Mouse (Mus musculus): ENCODE measurements around the gene Fgg.

Gene Fgg

DNA sequence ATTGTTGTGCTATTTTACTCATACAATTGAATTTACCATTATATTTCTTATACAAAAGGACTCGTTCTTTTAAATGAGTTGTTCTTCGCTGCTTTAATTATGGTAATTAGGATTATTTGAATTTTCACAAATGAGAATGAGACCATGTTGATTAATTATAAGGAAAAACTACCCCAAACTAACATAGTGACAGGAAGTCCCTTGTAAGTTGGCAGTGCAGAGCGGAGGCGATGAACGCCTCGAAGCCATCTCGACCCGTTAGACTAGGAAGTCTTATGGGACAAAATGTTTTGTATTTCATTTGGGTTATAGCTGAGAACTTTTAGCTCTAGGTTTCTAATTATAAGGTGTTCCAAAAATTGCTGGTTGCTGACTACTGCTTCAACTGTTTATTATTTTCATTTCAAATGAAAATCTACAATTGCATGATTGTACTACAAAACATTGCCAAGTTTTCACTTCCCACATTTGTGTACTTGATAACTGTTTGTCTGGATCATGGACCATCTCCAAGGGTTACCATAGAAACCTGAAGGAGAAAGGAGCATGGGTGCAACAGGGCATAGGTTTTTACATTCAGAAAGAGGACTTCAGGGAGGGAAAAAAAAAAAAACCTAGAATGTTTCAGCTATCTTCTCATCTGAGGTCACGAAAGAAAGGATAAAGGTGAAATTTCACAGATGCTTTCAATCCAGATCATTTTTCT, 20.2 kb downstream of the Fgg start:
- no peak for DNase-seq

DNA sequence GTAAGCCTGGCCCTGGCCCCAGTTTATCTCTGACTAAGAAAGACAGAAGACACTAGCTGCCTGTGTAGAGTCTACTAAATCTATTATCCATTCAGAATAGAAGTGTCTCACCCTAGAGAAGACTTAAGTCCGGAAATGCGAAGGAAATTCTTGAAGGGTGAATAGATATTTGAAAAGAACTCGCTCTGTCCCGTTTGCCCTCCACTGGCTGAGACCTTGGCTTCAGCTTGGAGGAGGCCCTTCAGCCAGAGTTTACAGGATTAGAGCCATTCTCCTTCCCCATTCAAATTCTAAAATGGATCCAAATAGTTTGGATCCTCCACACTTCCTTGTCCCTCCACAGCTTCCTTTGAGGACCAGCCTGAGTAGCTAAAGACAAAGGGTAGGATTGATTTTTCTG, 22.8 kb downstream of the Fgg start:
- DNase-seq: no peak

DNA sequence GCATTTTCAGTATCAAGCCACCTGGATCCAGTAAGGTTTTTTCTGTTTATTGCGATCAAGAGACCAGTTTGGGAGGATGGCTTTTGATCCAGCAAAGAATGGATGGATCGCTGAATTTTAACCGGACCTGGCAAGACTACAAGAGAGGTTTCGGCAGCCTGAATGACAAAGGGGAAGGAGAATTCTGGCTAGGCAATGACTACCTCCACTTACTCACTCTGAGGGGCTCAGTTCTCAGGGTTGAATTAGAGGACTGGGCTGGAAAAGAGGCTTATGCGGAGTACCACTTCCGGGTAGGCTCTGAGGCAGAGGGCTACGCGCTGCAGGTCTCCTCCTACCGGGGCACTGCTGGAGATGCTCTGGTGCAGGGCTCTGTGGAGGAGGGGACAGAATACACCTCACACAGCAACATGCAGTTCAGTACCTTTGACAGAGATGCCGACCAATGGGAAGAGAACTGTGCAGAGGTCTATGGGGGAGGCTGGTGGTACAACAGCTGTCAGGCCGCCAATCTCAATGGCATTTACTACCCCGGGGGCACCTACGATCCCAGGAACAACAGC, 25.3 kb downstream of the Fgg start:
- DNase-seq: no peak

DNA sequence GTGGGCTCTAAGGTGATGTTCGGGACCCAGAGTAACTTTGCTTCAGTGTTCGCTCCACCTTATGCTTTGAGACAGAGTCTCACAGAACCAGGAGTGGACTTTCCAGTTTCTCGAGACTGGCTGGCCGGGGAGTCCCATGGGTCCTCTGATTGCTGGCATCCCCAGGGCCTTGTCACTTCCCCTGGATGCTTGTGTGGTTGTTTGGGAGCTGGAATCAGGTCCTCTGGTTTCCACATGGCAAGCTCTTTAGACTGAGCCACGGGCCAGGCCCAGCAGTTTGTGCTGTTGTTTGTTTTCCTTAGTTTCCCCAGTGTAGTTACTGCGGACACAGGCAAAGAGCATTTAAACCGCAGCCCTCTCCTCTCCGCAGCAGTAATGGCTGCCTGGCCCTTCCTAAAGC, 26.3 kb downstream of the Fgg start:
- DNase-seq: no peak

DNA sequence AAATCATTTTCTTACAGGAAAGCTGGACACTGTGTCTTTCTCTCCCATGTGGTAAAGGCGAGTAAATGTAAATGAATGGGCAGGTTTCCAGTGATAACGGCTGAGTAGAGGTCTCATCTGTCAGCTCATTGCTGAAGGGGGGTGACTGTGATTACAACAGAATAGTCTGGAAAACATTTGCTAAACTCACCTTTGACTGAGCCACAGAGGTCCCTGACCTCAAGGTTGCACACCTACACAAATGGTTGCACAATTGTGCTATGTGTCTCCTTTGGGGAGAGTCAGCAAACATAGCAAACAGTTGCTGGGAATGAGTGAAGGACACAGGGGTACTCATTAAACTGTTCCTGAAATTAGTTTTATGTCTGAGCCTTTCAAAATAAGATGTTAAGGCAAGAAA, 31.3 kb downstream of the Fgg start:
- no peak for DNase-seq

DNA sequence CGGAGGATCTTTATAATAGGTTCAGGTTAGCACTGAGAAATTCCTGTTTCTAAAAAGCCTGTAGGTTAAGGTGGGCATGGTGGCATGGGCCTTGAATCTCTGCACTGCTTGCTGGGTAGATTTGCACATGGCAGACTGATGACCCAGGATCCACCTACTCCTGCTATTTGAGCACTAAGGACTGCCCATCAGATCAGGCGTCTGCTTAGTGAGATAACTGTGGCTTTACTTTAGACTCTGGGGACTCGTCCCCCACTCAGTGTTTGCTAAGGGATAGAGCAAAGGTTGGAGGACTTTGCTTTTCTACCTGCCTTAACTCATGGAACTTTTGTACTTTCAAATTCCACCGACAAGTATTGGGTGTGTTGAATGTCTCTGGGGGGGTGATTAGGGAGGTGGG, 32.1 kb downstream of the Fgg start:
- no peak for DNase-seq

DNA sequence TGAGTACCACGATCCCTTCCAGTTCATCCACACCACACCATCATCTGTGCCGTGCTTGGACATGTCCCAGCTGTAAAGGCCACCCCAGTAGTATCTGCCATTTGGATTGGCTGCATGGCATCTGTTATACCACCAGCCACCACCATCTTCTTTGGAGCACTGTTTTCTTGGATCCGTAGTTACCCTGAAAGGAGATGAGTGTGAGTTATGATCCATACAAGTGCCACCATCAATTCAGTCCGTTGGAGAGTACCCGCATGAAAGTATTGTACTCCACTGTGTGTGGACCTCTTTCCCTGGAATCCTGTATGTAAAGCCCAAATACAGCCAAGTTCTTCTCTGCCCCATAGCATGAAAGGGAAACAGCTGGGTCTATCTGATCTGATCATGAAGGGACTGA, 34.9 kb downstream of the Fgg start:
- DNase-seq: no peak

DNA sequence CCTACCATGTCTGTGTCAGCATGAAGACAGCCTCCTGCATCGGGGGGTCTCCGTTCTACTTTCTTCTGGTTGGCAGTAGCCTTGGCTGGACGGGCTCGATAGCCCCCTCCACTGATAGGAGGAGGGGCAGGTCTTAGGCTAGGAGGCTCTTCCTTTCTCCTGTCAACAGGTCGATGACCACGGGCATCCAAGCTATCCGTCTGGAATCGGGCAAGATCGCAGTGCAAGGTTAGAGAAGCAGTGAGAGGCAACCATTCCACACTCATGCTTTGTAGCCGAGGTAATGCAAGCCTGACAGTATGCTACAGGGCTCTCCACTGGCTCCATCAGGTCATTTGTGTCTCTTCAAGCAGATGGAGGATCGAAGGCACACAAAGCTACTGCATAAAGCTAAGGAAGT, 39.1 kb downstream of the Fgg start:
- no peak for DNase-seq

DNA sequence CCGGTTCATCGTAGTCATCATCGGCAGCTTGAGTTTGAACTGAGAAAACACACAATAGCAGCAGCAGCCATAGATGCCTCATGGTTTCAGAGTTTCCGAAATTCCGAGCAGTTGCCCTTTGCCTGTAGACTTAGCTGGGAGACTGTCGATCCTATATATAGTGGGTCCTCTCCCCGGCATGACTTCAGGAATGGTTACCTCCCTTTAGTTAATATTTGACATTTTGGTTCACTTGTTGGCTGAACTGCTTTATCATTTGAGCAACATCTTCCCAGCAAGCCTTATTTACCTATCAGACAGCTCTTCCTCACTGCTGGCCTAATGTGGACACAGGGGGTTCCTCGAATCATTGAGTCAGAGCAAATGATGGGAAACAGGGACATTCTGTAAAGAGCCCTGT, 42.2 kb downstream of the Fgg start, which contains the start of gene Fgb:
Gene Fgb, minus strand, starts transcription at position 184 of the 400 bp plus-strand sequence.
- no peak for DNase-seq

DNA sequence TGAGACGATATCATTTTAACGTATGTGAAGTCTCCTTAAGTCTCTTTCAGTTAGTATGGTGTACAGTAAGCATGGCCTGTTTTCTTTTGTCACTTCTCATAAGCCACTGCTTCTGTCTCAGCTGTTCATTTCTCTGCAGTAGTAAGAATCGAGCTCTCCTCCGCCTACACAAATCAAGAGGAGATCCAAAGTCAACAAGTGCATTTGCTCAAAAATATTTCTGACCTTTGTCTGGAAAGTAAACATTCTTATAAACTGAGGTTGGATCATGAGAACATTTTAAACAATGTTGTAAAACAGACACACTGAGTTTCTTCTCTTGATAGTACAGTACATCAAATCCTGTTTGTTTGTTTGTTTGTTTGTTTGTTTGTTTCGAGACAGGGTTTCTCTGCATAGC, 43.1 kb downstream of the Fgg start:
- no peak for DNase-seq

DNA sequence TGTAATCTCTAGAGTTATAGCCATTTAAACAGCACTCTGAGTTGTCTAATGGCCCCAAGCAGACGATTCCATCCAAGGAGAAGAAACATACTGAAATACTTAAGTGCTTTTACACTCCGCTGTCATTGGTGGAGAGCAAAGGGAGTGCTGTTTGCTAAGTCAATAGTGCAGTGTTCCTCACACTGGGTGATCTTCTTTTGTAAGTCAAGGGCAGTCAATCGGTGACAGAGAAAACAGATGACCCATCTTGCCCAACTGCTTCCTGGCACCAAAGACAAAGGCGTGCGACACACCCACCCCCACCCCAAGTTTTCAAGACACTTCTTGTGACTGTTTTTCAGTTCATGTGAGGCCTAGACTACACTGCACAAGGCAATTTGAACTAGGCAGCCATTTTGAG, 44.6 kb downstream of the Fgg start:
- no peak for DNase-seq

DNA sequence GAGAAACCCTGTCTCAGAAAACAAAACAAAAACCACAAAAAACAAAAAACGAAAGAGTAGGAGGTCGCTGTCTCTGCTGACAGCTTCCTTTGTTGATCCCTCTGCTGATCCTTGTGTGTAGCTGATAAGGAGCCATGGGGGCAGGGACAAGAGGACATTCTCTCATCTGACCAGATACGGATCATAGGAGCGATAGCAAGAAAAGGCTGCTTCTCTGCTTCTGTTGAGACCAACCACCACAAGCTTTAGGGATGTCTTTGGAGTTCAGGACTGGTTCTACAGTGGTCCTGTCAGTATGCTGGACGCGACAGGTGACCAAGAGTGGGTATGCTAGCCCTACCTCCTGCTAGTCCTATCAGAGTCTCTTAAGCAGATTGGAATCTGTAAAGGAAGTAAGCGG, 45.6 kb downstream of the Fgg start:
- DNase-seq: no peak

DNA sequence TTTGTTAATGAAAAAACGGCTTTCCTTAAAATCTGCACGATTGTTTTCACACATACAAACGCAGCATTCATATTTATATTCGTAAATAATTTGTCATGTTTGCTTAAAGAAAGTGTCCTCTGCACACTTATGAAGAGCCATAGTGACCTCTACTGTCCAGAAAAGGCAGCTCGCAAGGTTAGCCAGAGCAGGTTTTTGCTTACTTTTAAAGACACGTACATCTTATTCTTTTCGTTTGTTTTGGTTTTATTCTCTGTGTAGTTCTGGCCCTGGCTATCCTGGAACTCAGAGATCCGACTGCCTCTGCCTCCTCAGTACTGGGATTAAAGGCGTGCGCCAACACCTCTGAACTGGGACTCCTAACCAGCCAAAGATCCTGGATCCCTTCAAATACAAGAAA, 46.2 kb downstream of the Fgg start:
- DNase-seq: peak; percentile 55 to 63

DNA sequence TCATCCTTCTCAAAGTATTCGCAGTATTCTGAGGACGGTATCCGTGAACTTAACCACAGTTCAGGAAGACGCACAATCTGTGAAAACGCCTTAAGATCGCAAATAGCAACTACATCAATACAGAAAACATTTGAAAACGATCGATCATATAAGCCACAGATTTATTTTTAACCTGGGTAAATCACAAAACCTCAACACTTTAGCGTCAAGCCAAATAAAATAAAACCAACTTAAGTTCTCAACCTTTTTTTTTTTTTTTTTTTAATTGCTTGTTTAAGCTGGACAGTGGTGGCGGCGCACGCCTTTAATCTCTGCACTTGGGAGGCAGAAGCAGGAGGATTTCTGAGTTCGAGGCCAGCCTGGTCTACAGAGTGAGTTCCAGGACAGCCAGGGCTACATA, 47.2 kb downstream of the Fgg start:
- no peak for DNase-seq

DNA sequence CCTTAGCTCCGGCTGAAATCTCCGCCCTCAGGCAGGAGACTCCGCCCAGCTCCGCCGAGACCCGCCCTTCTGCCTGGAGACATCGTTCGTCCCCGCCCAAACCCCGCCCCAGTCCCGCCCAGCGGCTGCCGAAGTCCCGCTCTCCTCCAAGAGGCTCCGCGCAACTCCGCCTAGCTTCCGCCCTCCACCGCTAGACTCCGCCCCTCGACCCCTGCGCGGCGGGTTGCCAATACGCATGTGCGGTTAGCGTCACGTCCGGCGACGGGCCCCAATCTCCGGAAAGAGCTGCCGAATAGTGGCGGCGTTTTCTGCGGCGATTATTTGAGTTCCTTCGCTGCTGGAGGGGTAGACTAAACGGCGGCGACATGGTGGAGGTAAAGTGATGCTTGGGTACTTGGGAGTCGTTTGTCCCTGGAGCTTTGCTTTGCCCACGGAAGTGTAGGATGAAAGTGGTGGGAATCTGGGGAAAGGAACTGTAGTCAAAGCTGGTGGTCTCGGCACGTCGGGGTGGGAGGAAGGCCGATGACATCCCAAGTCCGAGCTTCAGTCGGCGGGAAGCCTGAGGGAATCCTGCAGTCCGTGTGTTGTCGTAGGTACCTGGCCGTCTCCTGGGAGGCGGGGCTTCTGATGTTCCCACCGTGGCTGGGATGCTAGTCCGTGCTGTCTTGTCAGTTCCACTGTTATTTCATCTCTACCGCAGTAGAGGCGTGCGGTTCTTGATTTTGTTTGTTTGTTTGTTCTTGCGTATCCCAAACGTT, 47.9 kb downstream of the Fgg start, which contains the start of gene Plrg1:
Gene Plrg1, plus strand, starts transcription at position 242 of the 758 bp plus-strand sequence.
- DNase-seq: peak; percentile 99

DNA sequence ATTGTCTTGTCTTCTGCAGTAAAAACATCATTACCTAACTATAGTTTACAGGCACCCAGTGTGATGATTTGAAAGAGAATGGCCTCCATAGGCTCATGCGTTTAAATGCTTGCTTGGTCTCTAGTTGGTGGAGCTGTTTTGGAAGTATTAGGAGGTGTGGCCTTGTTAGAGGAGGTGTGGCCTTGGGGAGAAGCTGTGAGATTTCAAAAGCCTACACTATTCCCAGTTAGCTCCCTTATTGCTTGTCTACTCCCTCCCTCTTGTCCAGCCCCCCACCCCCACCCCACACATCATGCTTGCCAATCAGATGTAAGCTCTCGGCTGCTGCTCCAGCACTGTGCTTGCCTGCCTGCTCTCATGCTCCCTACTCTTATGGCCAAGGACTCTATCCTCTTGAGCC, 49.5 kb downstream of the Fgg start:
- no peak for DNase-seq

Measured in kidney, postnatal 4 days (tissue).